ENCODE assay signal across 12 mouse cellular contexts in genomic region chr14:31271121-31271520, GRCm38 (mm10).
"Had no signal": no experiment of that assay in that cellular context is flagged by ENCODE, and none has a peak within 500 bp of the region (broad histone marks: within the 10 kb centered on the region; RNA-seq: fewer than 3 reads in every experiment).

No protein-coding gene starts in this region.

- DNase-seq: retina, postnatal 1 day; right cerebral cortex, adult 18-20 months; right cerebral cortex, postnatal 14 days; right cerebral cortex, postnatal 25 days; right cerebral cortex, postnatal 4 days; spleen, adult 18-20 months; thymus, adult 18-20 months; thymus, adult 2 months; thymus, postnatal 14 days; thymus, postnatal 25 days; thymus, postnatal 36 days; thymus, postnatal 4 days had no signal
